Mouse (Mus musculus): ENCODE measurements around the gene Psd. TPM values are rescaled to one million over a fixed set of nuclear protein-coding genes. Genes with fewer than 3 reads are reported as not detected.

Psd gene
- polyA plus RNA-seq, 1 experiment from 2014 or later, result 7.4 TPM

- Histone ChIP-seq H3K4me3 (ENCODE audit: control insufficient read depth in 1 of 2, insufficient read depth in 1 of 2, low read depth in 1 of 2, low read length in 2 of 2) (peak overlapping the region; percentile 43 to 52), H3K9me3 (ENCODE audit: control insufficient read depth, low read length) (no peaks in the 10 kb centered on the region), H3K36me3 (ENCODE audit: control insufficient read depth, insufficient read depth, low read length) (no peaks in the 10 kb centered on the region), H3K4me2 (ENCODE audit: low read length) (peak overlapping the region; percentile 81), H3K27me3 (ENCODE audit: control insufficient read depth, insufficient read depth, low read length) (peaks cover 93% of the 10 kb centered on the region), H3K4me1 (ENCODE audit: control insufficient read depth in 2 of 2, insufficient read depth in 2 of 2, low read length in 2 of 2) (peaks cover 15 to 34% of the 10 kb centered on the region in 2 experiments), H3K9ac (ENCODE audit: low read length) (peak overlapping the region; percentile 68), H3K27ac (replicated peaks in 1 of 2; ENCODE audit: control insufficient read depth in 1 of 2, insufficient read depth in 1 of 2, low read depth in 2 of 2, low read length in 2 of 2) (no peak overlapping the region)
- ATAC-seq (ENCODE audit: insufficient number of reproducible peaks, insufficient read depth, low FRiP score, low read depth), result no peak
- 2% methylated on average over 29 of the region's 42 CpGs for WGBS
These were observed 8.9 kb downstream of the Psd start for GRCm38 (mm10) chr19:46318031-46318471.

GRCm38 (mm10) chr19:46317546-46317885 lies 9.4 kb downstream of the Psd start:
- Histone ChIP-seq H3K27ac (replicated peaks in 1 of 2; ENCODE audit: control insufficient read depth in 1 of 2, insufficient read depth in 1 of 2, low read depth in 2 of 2, low read length in 2 of 2) (no peak overlapping the region), H3K9ac (ENCODE audit: low read length) (peak overlapping the region; percentile 68), H3K4me3 (ENCODE audit: control insufficient read depth in 1 of 2, insufficient read depth in 1 of 2, low read depth in 1 of 2, low read length in 2 of 2) (peak overlapping the region; percentile 43 to 52), H3K4me1 (ENCODE audit: control insufficient read depth in 2 of 2, insufficient read depth in 2 of 2, low read length in 2 of 2) (peaks cover 15 to 34% of the 10 kb centered on the region in 2 experiments), H3K9me3 (ENCODE audit: control insufficient read depth, low read length) (no peaks in the 10 kb centered on the region), H3K27me3 (ENCODE audit: control insufficient read depth, insufficient read depth, low read length) (peaks cover 90% of the 10 kb centered on the region), H3K36me3 (ENCODE audit: control insufficient read depth, insufficient read depth, low read length) (0 out of 2 replicates have a peak, but pooled peaks cover under 1% of the 10 kb centered on the region), H3K4me2 (ENCODE audit: low read length) (peak overlapping the region; percentile 81)
- ATAC-seq (ENCODE audit: insufficient number of reproducible peaks, insufficient read depth, low FRiP score, low read depth), result no peak
- WGBS, result 1% methylated on average over 48 of the region's 48 CpGs

GRCm38 (mm10) chr19:46316846-46317545 lies 10.0 kb downstream of the Psd start:
- ATAC-seq (ENCODE audit: insufficient number of reproducible peaks, insufficient read depth, low FRiP score, low read depth), result no peak
- H3K4me3 ChIP-seq (ENCODE audit: control insufficient read depth in 1 of 2, insufficient read depth in 1 of 2, low read depth in 1 of 2, low read length in 2 of 2), result peak overlapping the region; percentile 43 to 52
- peak overlapping the region; percentile 68 for H3K9ac ChIP-seq (ENCODE audit: low read length)
- no peak overlapping the region for H3K27ac ChIP-seq (replicated peaks in 1 of 2; ENCODE audit: control insufficient read depth in 1 of 2, insufficient read depth in 1 of 2, low read depth in 2 of 2, low read length in 2 of 2)
- WGBS, result 29% methylated on average over 15 of the region's 15 CpGs
- H3K27me3 ChIP-seq (ENCODE audit: control insufficient read depth, insufficient read depth, low read length), result peaks cover 85% of the 10 kb centered on the region
- H3K4me2 ChIP-seq (ENCODE audit: low read length), result peak overlapping the region; percentile 81
- H3K4me1 ChIP-seq (ENCODE audit: control insufficient read depth in 2 of 2, insufficient read depth in 2 of 2, low read length in 2 of 2), result peaks cover 15 to 34% of the 10 kb centered on the region in 2 experiments
- no peaks in the 10 kb centered on the region for H3K9me3 ChIP-seq (ENCODE audit: control insufficient read depth, low read length)
- peaks cover 5% of the 10 kb centered on the region; the same call in 1 of the 2 replicates for H3K36me3 ChIP-seq (ENCODE audit: control insufficient read depth, insufficient read depth, low read length)

GRCm38 (mm10) chr19:46315752-46316610 lies 11.0 kb downstream of the Psd start:
- Histone ChIP-seq H3K4me1 (ENCODE audit: control insufficient read depth in 2 of 2, insufficient read depth in 2 of 2, low read length in 2 of 2) (peaks cover 15 to 34% of the 10 kb centered on the region in 2 experiments), H3K36me3 (ENCODE audit: control insufficient read depth, insufficient read depth, low read length) (peaks cover 16% of the 10 kb centered on the region), H3K27me3 (ENCODE audit: control insufficient read depth, insufficient read depth, low read length) (peaks cover 75% of the 10 kb centered on the region), H3K27ac (replicated peaks in 1 of 2; ENCODE audit: control insufficient read depth in 1 of 2, insufficient read depth in 1 of 2, low read depth in 2 of 2, low read length in 2 of 2) (peak overlapping the region in 1 of 2 experiments; percentile 36; a peak in 1 of 4 replicates), H3K4me2 (ENCODE audit: low read length) (peak overlapping the region; percentile 81), H3K4me3 (ENCODE audit: control insufficient read depth in 1 of 2, insufficient read depth in 1 of 2, low read depth in 1 of 2, low read length in 2 of 2) (peak overlapping the region in 1 of 2 experiments; percentile 52; a peak in 1 of 4 replicates), H3K9ac (ENCODE audit: low read length) (no peak overlapping the region), H3K9me3 (ENCODE audit: control insufficient read depth, low read length) (no peaks in the 10 kb centered on the region)
- 42% methylated on average over 12 of the region's 12 CpGs for WGBS
- no peak for ATAC-seq (ENCODE audit: insufficient number of reproducible peaks, insufficient read depth, low FRiP score, low read depth)

GRCm38 (mm10) chr19:46314872-46315742 lies 11.8 kb downstream of the Psd start:
- peaks cover 66% of the 10 kb centered on the region for H3K27me3 ChIP-seq (ENCODE audit: control insufficient read depth, insufficient read depth, low read length)
- ATAC-seq (ENCODE audit: insufficient number of reproducible peaks, insufficient read depth, low FRiP score, low read depth), result no peak
- H3K4me2 ChIP-seq (ENCODE audit: low read length), result no peak overlapping the region
- H3K27ac ChIP-seq (replicated peaks in 1 of 2; ENCODE audit: control insufficient read depth in 1 of 2, insufficient read depth in 1 of 2, low read depth in 2 of 2, low read length in 2 of 2), result 0 out of 4 replicates have a peak overlapping the region, but pooled peaks of 1 of the 2 experiments have one; percentile 8
- no peak overlapping the region for H3K4me3 ChIP-seq (ENCODE audit: control insufficient read depth in 1 of 2, insufficient read depth in 1 of 2, low read depth in 1 of 2, low read length in 2 of 2)
- peaks cover 24% of the 10 kb centered on the region for H3K36me3 ChIP-seq (ENCODE audit: control insufficient read depth, insufficient read depth, low read length)
- no peaks in the 10 kb centered on the region for H3K9me3 ChIP-seq (ENCODE audit: control insufficient read depth, low read length)
- H3K9ac ChIP-seq (ENCODE audit: low read length), result no peak overlapping the region
- WGBS, result 25% methylated on average over 14 of the region's 14 CpGs
- H3K4me1 ChIP-seq (ENCODE audit: control insufficient read depth in 2 of 2, insufficient read depth in 2 of 2, low read length in 2 of 2), result peaks cover 15 to 34% of the 10 kb centered on the region in 2 experiments

GRCm38 (mm10) chr19:46314151-46314601 lies 12.8 kb downstream of the Psd start:
- Histone ChIP-seq H3K4me2 (ENCODE audit: low read length) (no peak overlapping the region), H3K36me3 (ENCODE audit: control insufficient read depth, insufficient read depth, low read length) (peaks cover 31% of the 10 kb centered on the region), H3K27ac (replicated peaks in 1 of 2; ENCODE audit: control insufficient read depth in 1 of 2, insufficient read depth in 1 of 2, low read depth in 2 of 2, low read length in 2 of 2) (no peak overlapping the region), H3K9me3 (ENCODE audit: control insufficient read depth, low read length) (no peaks in the 10 kb centered on the region), H3K9ac (ENCODE audit: low read length) (no peak overlapping the region), H3K27me3 (ENCODE audit: control insufficient read depth, insufficient read depth, low read length) (peaks cover 57% of the 10 kb centered on the region), H3K4me3 (ENCODE audit: control insufficient read depth in 1 of 2, insufficient read depth in 1 of 2, low read depth in 1 of 2, low read length in 2 of 2) (no peak overlapping the region), H3K4me1 (ENCODE audit: control insufficient read depth in 2 of 2, insufficient read depth in 2 of 2, low read length in 2 of 2) (peaks cover 15 to 32% of the 10 kb centered on the region in 2 experiments)
- no peak for ATAC-seq (ENCODE audit: insufficient number of reproducible peaks, insufficient read depth, low FRiP score, low read depth)
- WGBS, result 17% methylated on average over 18 of the region's 18 CpGs

- ATAC-seq (ENCODE audit: insufficient number of reproducible peaks, insufficient read depth, low FRiP score, low read depth), result no peak
- H3K4me3 ChIP-seq (ENCODE audit: control insufficient read depth in 1 of 2, insufficient read depth in 1 of 2, low read depth in 1 of 2, low read length in 2 of 2), result no peak overlapping the region
- peaks cover 31% of the 10 kb centered on the region for H3K36me3 ChIP-seq (ENCODE audit: control insufficient read depth, insufficient read depth, low read length)
- no peak overlapping the region for H3K4me2 ChIP-seq (ENCODE audit: low read length)
- no peak overlapping the region for H3K9ac ChIP-seq (ENCODE audit: low read length)
- peaks cover 51% of the 10 kb centered on the region for H3K27me3 ChIP-seq (ENCODE audit: control insufficient read depth, insufficient read depth, low read length)
- no peak overlapping the region for H3K27ac ChIP-seq (replicated peaks in 1 of 2; ENCODE audit: control insufficient read depth in 1 of 2, insufficient read depth in 1 of 2, low read depth in 2 of 2, low read length in 2 of 2)
- H3K4me1 ChIP-seq (ENCODE audit: control insufficient read depth in 2 of 2, insufficient read depth in 2 of 2, low read length in 2 of 2), result peaks cover 15 to 34% of the 10 kb centered on the region in 2 experiments
- H3K9me3 ChIP-seq (ENCODE audit: control insufficient read depth, low read length), result no peaks in the 10 kb centered on the region
- WGBS, result 73% methylated on average over 6 of the region's 6 CpGs
These were observed 13.4 kb downstream of the Psd start for GRCm38 (mm10) chr19:46313591-46313990.
